Mouse (Mus musculus) bone marrow, adult 2 months (tissue): ENCODE results near the gene Padi6. TPM values are rescaled to one million over a fixed set of nuclear protein-coding genes. Genes with fewer than 3 reads are reported as not detected.

Experiments used
- H3K27ac ChIP-seq: fragments of 200-500 bp; 2 replicates; pipeline ENCODE4 v1.5.1; 2012; ENCODE audit warnings: low read depth, mild to moderate bottlenecking, control low read depth, inconsistent platforms, low read length; ENCODE audit not compliant: control insufficient read depth, poor library complexity, insufficient read depth
- H3K4me1 ChIP-seq: fragments of 200-500 bp; 2 replicates; pipeline ENCODE4 v1.6.1; 2011; ENCODE audit warnings: low read length; ENCODE audit not compliant: control insufficient read depth, insufficient read depth
- H3K4me3 ChIP-seq: fragments of 200-500 bp; replicated peaks from 2 replicates; pipeline ENCODE3; 2011; ENCODE audit warnings: mild to moderate bottlenecking, low read depth, low read length, control low read depth; ENCODE audit not compliant: control insufficient read depth
- CTCF ChIP-seq: fragments of 200-500 bp; IDR thresholded peaks from 2 replicates; pipeline ENCODE4 v1.5.1; 2011; ENCODE audit warnings: low read length, control low read depth; ENCODE audit not compliant: control insufficient read depth, insufficient read depth
- POLR2A ChIP-seq: fragments of 200-500 bp; IDR thresholded peaks from 2 replicates; pipeline ENCODE4 v1.6.1; 2011; ENCODE audit warnings: low read depth, mild to moderate bottlenecking, control low read depth, low read length, borderline replicate concordance; ENCODE audit not compliant: control insufficient read depth
- WGBS: fragments of 180-500 bp; shearing (Covaris S2); methylation state at CpG from one replicate; pipeline ENCODE4 v1.1.7; 2018; 5-methylcytosine and 5-hydroxymethylcytosine counted together
- polyA plus RNA-seq: library from polyadenylated mRNA; stranded (reverse); fragments of >200 nt; gene quantifications from 2 replicates; pipeline ENCODE4 v1.2.4, GENCODE M21; 2011; ENCODE audit warnings: low replicate concordance; ENCODE audit not compliant: missing spikeins, insufficient read depth, insufficient read length

The Padi6 gene
- polyA plus RNA-seq, 1 experiment = not detected

- TF ChIP-seq CTCF = no peak
- no peak for TF ChIP-seq POLR2A
- H3K4me1 ChIP-seq = peaks cover 2% of the 10 kb centered on the region; the same call in 1 of the 2 replicates
- H3K27ac ChIP-seq = no peak overlapping the region
- no peak overlapping the region for H3K4me3 ChIP-seq
- 28% methylated on average over 8 of the region's 8 CpGs for WGBS
Observed at GRCm38 (mm10) chr4:140680731-140681397, 61.6 kb downstream of the Padi6 start.

GRCm38 (mm10) chr4:140679723-140680380 is 62.6 kb downstream of the Padi6 start:
- 17% methylated on average over 17 of the region's 18 CpGs for WGBS
- peak; percentile 94 for TF ChIP-seq CTCF
- no peak for TF ChIP-seq POLR2A
- no peak overlapping the region for H3K27ac ChIP-seq
- H3K4me3 ChIP-seq = no peak overlapping the region
- H3K4me1 ChIP-seq = peaks cover 2% of the 10 kb centered on the region; the same call in 1 of the 2 replicates

DNA sequence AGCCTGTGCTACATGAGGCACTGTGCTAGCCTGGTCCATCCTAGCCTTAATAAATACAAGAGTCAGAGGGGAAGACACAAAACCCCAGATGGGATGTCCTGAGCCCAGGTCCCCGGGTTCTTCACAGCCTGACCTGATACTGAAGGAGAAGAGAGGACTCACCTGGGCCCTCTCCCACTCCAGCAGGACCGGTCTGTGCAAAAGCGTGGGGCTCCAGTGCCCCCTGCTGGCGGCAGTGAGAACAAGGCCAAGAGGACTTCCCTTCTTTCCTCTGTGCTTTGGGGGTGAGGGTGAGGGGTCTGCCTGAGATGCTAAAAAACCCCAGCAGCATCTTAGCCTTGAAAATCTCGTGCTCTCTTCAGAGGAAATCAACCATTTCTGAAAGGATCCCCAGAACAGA is 63.4 kb downstream of the Padi6 start:
- H3K4me1 ChIP-seq = peaks cover 2% of the 10 kb centered on the region; the same call in 1 of the 2 replicates
- 16% methylated on average over 5 of the region's 5 CpGs for WGBS
- no peak overlapping the region for H3K27ac ChIP-seq

More for the DNA sequence above, 63.4 kb downstream of the Padi6 start:
- H3K4me3 ChIP-seq = no peak overlapping the region
- no peak for TF ChIP-seq POLR2A
- peak; percentile 69 for TF ChIP-seq CTCF

Other genes with a start within 250 kb of the Padi6 start
- 7.0 and 11.0 TPM in 2 replicates for gene Arhgef10l, start 76.6 kb downstream of the Padi6 start, polyA plus RNA-seq
- gene Rcc2, start 42.1 kb downstream of the Padi6 start, polyA plus RNA-seq = 92.8 and 105 TPM in 2 replicates
- 15.2 and 60.1 TPM in 2 replicates for gene Padi4, start 31.6 kb upstream of the Padi6 start, polyA plus RNA-seq
- 1.1 TPM in 1 of 2 replicates, not detected in the other for gene Padi3, start 68.0 kb upstream of the Padi6 start, polyA plus RNA-seq
- gene Padi1, start 103.1 kb upstream of the Padi6 start, polyA plus RNA-seq = not detected in 2 replicates
- gene Padi2, start 163.7 kb upstream of the Padi6 start, polyA plus RNA-seq = 5.6 and 11.4 TPM in 2 replicates
- 33.6 and 65.3 TPM in 2 replicates for gene Sdhb, start 218.6 kb upstream of the Padi6 start, polyA plus RNA-seq
- 28.4 and 46.7 TPM in 2 replicates for gene Atp13a2, start 244.2 kb upstream of the Padi6 start, polyA plus RNA-seq